Mouse (Mus musculus): ENCODE results near the gene Map2. TPM values are rescaled to one million over a fixed set of nuclear protein-coding genes. Genes with fewer than 3 reads are reported as not detected.

Gene Map2
- polyA plus RNA-seq, 1 experiment from 2014 or later, result 2.2 TPM

DNA sequence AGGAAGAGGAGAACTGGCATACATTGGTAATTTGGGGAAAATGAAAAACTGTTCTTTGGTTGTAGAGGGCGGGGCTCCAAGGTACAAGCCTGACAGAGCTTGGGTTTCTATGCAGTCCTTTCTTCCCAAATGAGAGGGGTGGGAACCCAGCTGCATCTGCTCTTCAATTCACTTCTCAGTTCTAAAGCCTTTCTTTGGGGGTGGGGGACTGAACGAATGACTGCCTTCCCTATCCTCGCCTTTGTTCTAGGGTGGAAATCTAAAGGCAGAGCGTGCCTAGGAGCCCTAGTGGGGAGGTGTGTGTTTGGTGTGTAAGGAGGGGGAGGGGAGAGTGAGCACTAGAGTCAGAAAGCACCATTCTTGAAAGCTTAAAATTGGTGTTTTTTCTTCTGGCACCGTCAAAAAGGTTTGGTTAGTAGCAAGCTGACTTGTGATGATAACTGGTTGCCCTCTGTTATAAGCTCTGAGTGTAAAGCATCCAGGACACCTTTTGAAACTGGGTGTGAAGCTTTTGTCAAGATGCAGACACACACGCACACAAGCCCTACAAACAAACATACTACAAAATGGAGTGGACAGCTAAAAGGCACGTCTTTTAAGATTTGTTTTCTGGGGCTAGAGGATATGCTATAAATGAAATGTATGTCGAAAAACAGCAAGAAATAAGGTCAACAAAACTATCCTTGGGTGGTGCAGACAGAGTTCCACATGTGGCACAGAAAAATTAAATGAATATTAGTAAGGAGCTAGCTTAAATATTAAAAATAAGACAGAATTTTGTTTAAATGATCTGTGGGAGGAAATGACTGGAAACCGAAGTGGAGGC lies 1.2 kb downstream of the Map2 start:
- peak overlapping the region; percentile 82; the same call in 1 of the 2 replicates for H3K4me2 ChIP-seq (replicated peaks; ENCODE audit: low read depth)
- no peaks in the 10 kb centered on the region for H3K36me3 ChIP-seq (ENCODE audit: control insufficient read depth, insufficient read depth)
- WGBS, result 41% methylated on average over 9 of the region's 9 CpGs
- no peaks in the 10 kb centered on the region for H3K9me3 ChIP-seq (ENCODE audit: control insufficient read depth)
- no peak overlapping the region for H3K9ac ChIP-seq (ENCODE audit: low read depth, low read length)
- H3K27me3 ChIP-seq (replicated peaks; ENCODE audit: control insufficient read depth, insufficient read depth, low read length), result no peaks in the 10 kb centered on the region
- ATAC-seq, result no peak
- no peak for TF ChIP-seq CTCF (IDR thresholded peaks at IDR 0.05; ENCODE audit: low read depth)
- H3K4me1 ChIP-seq (replicated peaks; ENCODE audit: control insufficient read depth, insufficient read depth, low read length), result no peaks in the 10 kb centered on the region; the same call in 1 of the 2 replicates
- peak overlapping the region; percentile 53; the same call in 1 of the 2 replicates for H3K4me3 ChIP-seq (ENCODE audit: low read depth, low read length)
- H3K27ac ChIP-seq (ENCODE audit: low read depth, low read length), result no peak overlapping the region

DNA sequence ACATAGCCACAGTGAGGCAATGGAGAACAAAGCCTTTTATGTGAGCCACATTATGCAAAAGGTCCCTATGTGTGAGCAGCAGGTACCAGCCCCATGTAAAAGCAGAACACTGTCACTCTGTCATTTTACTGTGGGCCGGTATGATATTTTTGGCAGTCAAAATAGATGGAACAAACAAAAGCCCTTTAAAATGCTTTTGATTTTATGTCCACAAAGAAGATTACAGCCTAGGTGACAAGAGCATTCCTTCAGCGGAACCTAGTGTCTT lies 1.7 kb downstream of the Map2 start:
- Histone ChIP-seq H3K4me2 (replicated peaks; ENCODE audit: low read depth) (no peak overlapping the region), H3K4me3 (ENCODE audit: low read depth, low read length) (no peak overlapping the region)
- WGBS, result 69% methylated on average over 2 of the region's 2 CpGs

DNA sequence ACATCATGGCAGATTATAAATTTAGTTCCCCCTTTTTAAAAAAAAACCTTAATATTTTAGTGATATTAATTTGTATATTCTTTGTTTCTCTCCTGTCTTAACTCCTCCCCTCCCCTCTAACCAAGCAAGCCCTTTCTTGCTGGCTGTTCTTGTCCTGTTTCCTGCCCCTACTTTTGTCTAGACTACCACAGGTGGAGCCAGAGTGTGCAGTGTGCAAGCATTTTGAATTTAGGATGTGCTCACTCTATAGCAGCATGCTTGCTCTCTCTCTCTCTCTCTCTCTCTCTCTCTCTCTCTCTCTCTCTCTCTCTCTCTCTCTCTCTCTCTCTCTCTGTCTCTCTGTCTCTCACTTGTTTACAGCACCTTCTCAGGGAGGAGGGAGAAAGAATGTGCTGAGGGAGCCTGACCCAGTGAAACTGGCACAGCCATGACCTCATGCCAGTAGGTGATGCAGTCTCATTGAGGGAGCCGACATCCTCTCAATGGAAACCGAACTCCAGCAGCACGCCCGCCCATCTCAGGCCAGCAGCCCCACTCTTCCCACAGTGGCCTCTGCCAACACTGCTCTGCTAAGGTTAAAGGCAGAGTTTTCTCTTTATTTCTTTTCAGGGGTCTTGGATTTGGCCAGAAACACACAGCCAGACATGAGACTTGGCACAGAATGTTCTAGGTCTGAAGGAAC lies 2.6 kb downstream of the Map2 start:
- H3K4me3 ChIP-seq (ENCODE audit: low read depth, low read length), result no peak overlapping the region
- WGBS, result 77% methylated on average over 4 of the region's 4 CpGs
- H3K36me3 ChIP-seq (ENCODE audit: control insufficient read depth, insufficient read depth), result no peaks in the 10 kb centered on the region
- ATAC-seq, result no peak
- no peaks in the 10 kb centered on the region; the same call in 1 of the 2 replicates for H3K4me1 ChIP-seq (replicated peaks; ENCODE audit: control insufficient read depth, insufficient read depth, low read length)
- no peaks in the 10 kb centered on the region for H3K9me3 ChIP-seq (ENCODE audit: control insufficient read depth)
- no peak for TF ChIP-seq CTCF (IDR thresholded peaks at IDR 0.05; ENCODE audit: low read depth)
- no peak overlapping the region for H3K9ac ChIP-seq (ENCODE audit: low read depth, low read length)
- H3K27me3 ChIP-seq (replicated peaks; ENCODE audit: control insufficient read depth, insufficient read depth, low read length), result no peaks in the 10 kb centered on the region
- H3K4me2 ChIP-seq (replicated peaks; ENCODE audit: low read depth), result no peak overlapping the region
- H3K27ac ChIP-seq (ENCODE audit: low read depth, low read length), result no peak overlapping the region

More for the DNA sequence above, 1.7 kb downstream of the Map2 start:
- no peak for ATAC-seq
- H3K4me1 ChIP-seq (replicated peaks; ENCODE audit: control insufficient read depth, insufficient read depth, low read length), result no peaks in the 10 kb centered on the region; the same call in 1 of the 2 replicates
- no peaks in the 10 kb centered on the region for H3K27me3 ChIP-seq (replicated peaks; ENCODE audit: control insufficient read depth, insufficient read depth, low read length)
- H3K36me3 ChIP-seq (ENCODE audit: control insufficient read depth, insufficient read depth), result no peaks in the 10 kb centered on the region
- H3K27ac ChIP-seq (ENCODE audit: low read depth, low read length), result no peak overlapping the region
- H3K9me3 ChIP-seq (ENCODE audit: control insufficient read depth), result no peaks in the 10 kb centered on the region
- no peak for TF ChIP-seq CTCF (IDR thresholded peaks at IDR 0.05; ENCODE audit: low read depth)
- H3K9ac ChIP-seq (ENCODE audit: low read depth, low read length), result no peak overlapping the region

DNA sequence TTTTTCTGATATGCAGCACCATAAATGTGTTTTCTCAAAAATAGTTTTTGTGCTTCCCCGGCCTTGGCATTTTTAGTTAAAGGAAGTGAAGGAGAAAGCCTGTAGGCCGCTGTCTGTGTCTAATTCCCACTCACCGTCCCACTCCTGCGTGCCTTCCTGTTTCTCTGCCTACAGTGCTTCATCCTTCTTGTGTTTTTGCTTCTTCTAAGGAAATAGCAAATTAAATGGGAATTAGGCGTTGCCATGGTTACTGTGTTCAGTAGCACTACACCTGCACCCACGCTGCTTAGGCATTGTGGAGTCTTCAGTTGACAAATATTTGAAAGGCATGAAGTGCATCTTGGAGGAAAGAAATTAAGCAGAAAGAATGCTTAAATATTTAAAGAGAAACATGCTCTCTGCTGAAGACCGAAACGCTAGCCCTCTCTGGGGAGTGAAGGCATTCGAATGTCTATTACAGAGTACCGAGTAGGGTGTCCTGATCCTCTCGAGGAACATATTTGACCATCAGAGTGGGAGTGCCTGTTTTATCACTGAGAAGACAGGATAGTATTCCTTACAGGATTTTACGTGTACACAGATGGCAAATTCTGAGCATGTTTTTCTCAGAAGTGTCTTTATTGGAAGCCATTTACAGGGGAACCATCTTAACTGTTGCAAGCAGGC lies 12.1 kb downstream of the Map2 start:
- Histone ChIP-seq H3K27ac (ENCODE audit: low read depth, low read length) (no peak overlapping the region), H3K9me3 (ENCODE audit: control insufficient read depth) (no peaks in the 10 kb centered on the region), H3K36me3 (ENCODE audit: control insufficient read depth, insufficient read depth) (no peaks in the 10 kb centered on the region), H3K4me2 (replicated peaks; ENCODE audit: low read depth) (no peak overlapping the region), H3K4me1 (replicated peaks; ENCODE audit: control insufficient read depth, insufficient read depth, low read length) (no peaks in the 10 kb centered on the region), H3K27me3 (replicated peaks; ENCODE audit: control insufficient read depth, insufficient read depth, low read length) (no peaks in the 10 kb centered on the region), H3K4me3 (ENCODE audit: low read depth, low read length) (no peak overlapping the region), H3K9ac (ENCODE audit: low read depth, low read length) (no peak overlapping the region)
- ATAC-seq, result no peak
- no peak for TF ChIP-seq CTCF (IDR thresholded peaks at IDR 0.05; ENCODE audit: low read depth)
- 69% methylated on average over 12 of the region's 12 CpGs for WGBS

DNA sequence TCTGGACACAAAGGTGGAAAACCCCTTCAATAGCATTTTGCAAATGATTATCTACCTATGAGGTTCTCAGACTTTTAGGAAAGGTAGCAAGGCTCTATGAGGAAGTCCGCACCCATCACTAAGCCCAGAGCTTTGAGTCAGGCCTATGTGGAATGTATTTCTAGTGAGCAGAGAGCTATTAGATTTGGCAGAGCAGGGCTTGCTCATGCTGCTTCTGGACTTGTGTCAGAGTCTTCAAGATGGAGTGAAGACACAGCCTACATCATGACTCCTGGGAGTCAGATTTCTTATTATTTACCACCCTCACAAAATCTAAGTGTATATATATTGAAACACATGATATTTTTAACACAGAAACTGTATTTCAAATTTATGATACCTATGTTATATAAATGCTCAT lies 17.3 kb downstream of the Map2 start:
- ATAC-seq, result no peak
- H3K4me3 ChIP-seq (ENCODE audit: low read depth, low read length), result no peak overlapping the region
- no peaks in the 10 kb centered on the region for H3K9me3 ChIP-seq (ENCODE audit: control insufficient read depth)
- H3K9ac ChIP-seq (ENCODE audit: low read depth, low read length), result no peak overlapping the region
- no peak for TF ChIP-seq CTCF (IDR thresholded peaks at IDR 0.05; ENCODE audit: low read depth)
- WGBS, result 100% methylated on average over 1 of the region's 1 CpGs
- H3K4me2 ChIP-seq (replicated peaks; ENCODE audit: low read depth), result no peak overlapping the region
- no peak overlapping the region for H3K27ac ChIP-seq (ENCODE audit: low read depth, low read length)
- H3K4me1 ChIP-seq (replicated peaks; ENCODE audit: control insufficient read depth, insufficient read depth, low read length), result no peaks in the 10 kb centered on the region
- no peaks in the 10 kb centered on the region for H3K27me3 ChIP-seq (replicated peaks; ENCODE audit: control insufficient read depth, insufficient read depth, low read length)
- no peaks in the 10 kb centered on the region for H3K36me3 ChIP-seq (ENCODE audit: control insufficient read depth, insufficient read depth)

DNA sequence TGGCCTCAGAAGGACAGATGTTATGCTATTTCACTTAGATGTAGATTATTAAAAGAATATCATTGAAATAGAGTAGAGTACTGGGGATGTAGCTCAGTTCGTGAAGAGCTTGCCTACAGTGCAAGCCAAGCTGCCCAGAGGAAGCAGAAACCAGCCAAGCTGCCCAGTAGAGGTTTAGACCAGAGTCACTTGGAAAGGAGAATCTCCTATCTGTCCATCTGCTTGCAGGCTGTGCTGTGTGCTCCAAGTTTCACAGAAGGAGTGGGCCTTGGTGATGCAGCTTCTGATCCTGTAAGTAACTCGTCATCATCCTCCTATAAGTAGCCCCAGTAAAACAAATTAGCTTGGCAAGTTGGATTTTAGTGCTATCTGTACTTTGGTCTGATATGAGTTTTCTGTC lies 17.8 kb downstream of the Map2 start:
- no peak overlapping the region for H3K4me2 ChIP-seq (replicated peaks; ENCODE audit: low read depth)
- no peak overlapping the region for H3K9ac ChIP-seq (ENCODE audit: low read depth, low read length)
- no peaks in the 10 kb centered on the region for H3K4me1 ChIP-seq (replicated peaks; ENCODE audit: control insufficient read depth, insufficient read depth, low read length)
- H3K9me3 ChIP-seq (ENCODE audit: control insufficient read depth), result no peaks in the 10 kb centered on the region
- H3K27me3 ChIP-seq (replicated peaks; ENCODE audit: control insufficient read depth, insufficient read depth, low read length), result no peaks in the 10 kb centered on the region
- TF ChIP-seq CTCF (IDR thresholded peaks at IDR 0.05; ENCODE audit: low read depth), result no peak
- WGBS, result 73% methylated on average over 2 of the region's 2 CpGs
- no peak overlapping the region for H3K4me3 ChIP-seq (ENCODE audit: low read depth, low read length)
- H3K27ac ChIP-seq (ENCODE audit: low read depth, low read length), result no peak overlapping the region
- ATAC-seq, result no peak
- no peaks in the 10 kb centered on the region for H3K36me3 ChIP-seq (ENCODE audit: control insufficient read depth, insufficient read depth)
